Mouse (Mus musculus): ENCODE results near the gene Rap1a. TPM values are rescaled to one million over a fixed set of nuclear protein-coding genes. Genes with fewer than 3 reads are reported as not detected.
A peak's percentile ranks its signal among the peaks of the same experiment; 100 is the strongest.

Rap1a gene
- total RNA-seq, 2 experiments from 2014 or later, result 76.5 to 84.1 TPM

DNA sequence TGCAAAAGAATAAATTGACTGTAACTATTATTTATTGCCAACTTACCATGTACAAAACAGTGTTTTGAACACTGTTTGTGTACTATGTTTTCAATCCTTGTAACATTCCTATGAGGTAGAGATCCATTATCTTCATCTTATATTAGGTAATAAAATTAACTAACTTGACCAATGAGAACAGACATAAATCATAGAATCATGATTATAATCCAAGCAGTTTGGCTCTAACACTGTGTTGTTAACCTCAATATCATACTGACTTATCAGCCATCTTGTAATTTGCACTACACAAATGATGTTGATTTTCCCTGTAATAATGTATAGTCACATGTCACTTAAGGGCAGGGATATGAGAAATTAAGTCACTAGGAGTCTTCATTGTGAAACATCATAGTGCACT, 26.6 kb downstream of the Rap1a start:
- intact Hi-C loops (cut with DNase I), result no loop called here
- DNase-seq (ENCODE audit: low spot score in 2 of 2), result no peak

DNA sequence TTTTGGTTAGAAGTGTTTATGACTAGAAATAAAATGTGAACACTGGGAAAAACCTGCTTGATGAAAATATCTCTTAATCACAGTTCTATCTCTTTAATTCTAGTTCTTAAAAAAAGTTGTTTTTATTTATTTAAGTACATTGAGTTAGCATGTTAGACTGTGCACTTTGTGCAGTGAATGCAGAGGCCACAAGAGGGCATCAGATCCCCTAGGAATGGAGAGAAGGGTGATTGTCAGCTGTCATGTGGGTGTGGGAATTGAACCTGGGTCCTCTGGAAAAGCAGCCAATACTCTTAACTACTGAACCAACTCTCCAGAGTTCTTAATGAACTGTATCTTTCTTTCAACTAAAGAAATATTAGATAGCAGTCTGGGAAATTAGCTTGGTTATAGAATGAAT, 29.6 kb downstream of the Rap1a start:
- intact Hi-C loops (cut with DNase I), result no loop called here
- DNase-seq (ENCODE audit: low spot score in 2 of 2), result no peak

DNA sequence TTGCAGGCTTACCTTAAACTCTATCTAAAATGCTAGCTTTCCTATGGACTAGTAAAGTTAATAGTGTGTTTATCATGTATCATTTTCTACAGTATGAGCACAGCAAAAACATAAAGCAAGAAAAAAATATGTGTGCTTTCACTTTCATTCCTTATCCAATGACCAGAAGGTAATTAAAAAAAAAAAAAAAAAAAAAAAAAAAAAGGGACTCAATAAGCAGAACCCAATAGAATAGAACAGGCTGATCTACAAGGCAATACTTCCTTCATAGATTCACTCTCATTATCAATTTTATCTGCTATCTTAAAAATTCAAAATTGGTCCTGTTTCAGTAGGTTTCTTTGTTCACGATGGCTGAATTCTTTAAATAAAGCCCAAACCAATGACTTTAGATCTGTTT, 30.3 kb downstream of the Rap1a start:
- DNase-seq (ENCODE audit: low spot score in 2 of 2), result no peak
- intact Hi-C loops (cut with DNase I), result no loop called here

DNA sequence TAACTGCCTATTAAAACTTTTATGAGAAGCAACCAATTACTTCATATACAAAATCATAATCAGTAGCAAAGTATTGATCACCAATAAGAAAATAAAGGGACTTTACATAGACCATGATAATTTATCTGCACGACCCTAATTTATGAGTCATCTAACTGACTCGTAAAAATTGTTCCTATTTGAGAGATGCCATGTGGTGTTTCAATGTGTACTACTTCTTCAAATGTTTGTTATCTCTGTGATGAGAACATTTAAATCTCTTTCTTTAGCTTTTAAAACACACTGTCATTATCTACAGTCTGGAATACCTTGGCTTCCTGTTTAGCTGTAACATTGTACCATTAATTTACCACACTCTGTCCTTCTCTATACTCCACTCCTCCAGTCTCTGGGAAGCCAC, 31.8 kb downstream of the Rap1a start:
- intact Hi-C loops (cut with DNase I), result no loop called here
- DNase-seq (ENCODE audit: low spot score in 2 of 2), result no peak

DNA sequence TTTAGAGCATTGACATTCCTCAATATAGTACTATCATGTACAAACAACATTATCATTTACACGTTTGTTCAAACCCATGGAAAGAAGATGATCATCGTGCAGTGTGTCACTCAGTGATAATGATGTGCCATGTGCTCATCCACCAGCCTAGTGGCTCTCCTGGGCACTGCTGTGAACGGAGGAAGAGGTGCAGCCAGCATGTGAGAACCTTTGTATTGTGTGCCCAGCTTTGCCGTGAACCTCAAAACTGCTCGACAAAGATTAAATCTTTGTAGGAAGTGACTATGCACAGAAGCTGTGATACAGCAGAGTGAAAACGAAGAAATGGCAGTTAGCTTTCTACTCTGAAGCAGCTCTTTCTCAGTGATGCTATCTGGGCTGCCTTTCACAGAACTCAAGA, 32.6 kb downstream of the Rap1a start:
- intact Hi-C loops (cut with DNase I), result no loop called here
- no peak for DNase-seq (ENCODE audit: low spot score in 2 of 2)

DNA sequence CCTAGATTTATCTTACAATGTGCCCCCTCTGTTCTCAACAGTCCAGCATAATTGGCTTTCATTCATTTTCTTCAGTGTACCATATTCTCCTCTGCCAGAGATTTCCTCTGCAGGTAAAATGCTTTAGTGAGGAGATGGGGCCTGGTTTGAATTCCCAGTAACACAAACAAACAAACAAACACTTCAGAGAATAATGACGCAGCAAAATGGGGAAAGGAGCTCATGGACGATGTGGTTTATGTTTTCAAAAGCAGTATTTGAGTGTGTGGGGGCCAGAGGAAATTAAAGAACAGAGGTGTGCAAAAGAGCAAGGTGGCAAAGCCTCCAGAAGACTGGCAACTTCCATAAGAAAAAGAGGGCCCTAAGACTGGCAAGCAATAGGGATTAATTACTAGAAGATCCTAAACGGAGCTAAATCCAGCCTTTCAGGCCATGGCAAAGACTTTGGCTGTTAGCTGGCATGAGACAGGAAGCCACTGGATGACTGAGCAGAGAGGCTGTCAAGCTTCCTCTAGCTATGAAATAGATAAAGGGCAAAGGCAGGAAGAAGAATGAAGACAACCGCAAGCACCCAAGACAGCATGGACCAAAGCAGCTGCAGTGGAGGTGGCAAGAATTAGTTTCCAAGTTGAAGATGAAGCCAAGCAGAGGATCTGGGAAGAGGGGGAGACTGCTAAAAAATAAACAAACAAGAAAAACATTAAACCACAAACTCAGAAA, 37.8 kb downstream of the Rap1a start:
- no peak for DNase-seq (ENCODE audit: low spot score in 2 of 2)
- intact Hi-C loops (cut with DNase I), result no loop called here

DNA sequence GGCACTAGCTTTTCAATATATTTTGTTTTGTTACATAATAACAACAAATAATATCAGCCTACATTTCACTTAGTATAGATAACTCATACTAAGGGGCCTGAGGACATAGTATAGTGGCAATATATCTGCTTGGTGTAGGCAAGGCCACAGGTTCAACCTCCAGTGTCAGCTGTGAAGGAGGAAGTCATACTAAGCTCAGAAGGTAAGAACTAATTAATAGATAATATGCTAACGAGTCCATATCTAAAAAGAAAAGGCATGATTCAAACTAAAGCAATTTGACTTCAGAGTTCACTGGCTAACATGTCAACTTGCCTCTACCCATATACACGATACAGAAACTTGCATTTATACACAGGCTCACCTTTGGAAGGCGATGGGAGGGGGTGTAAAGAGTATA, 41.1 kb downstream of the Rap1a start:
- DNase-seq (ENCODE audit: low spot score in 2 of 2), result no peak
- intact Hi-C loops (cut with DNase I), result no loop called here

DNA sequence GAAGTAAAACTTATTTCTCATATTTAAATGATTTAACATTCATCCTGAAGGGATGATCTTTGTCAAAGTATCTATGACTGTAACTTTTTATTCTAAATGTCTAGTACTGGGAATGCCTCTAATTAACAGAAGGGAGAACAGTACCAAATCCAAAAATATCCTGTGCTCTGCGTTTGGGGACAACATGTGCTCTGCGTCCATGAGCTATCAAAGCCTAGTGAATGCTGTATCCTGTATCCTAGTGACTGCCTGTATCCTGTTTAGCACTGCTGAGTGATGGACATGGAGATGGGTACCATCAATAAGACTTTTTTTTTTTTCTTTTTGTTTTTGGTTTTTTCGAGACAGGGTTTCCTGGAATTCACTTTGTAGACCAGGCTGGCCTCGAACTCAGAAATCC, 42.5 kb downstream of the Rap1a start:
- DNase-seq (ENCODE audit: low spot score in 2 of 2), result peak in 1 of 2 experiments; percentile 10
- intact Hi-C loops (cut with DNase I), result no loop called here

DNA sequence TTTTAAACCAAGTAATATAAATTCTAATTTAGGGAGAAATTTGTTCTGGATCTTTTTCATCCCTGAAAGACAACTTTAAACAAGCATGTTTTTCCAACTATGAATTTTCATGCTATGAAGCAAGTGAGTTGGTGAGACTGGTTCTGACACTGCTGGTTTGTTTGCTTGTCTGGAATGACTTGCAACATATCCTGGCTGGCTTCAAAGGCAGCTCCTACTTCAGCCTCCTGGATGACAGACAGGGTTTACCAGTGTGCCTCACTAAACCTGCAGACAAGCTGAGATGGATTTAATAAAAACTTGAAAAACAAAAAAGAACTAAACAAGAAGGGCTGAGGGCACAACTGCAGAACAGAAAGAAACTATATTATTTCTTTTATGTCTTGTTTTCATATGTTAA, 43.0 kb downstream of the Rap1a start:
- intact Hi-C loops (cut with DNase I), result no loop called here
- DNase-seq (ENCODE audit: low spot score in 2 of 2), result no peak

DNA sequence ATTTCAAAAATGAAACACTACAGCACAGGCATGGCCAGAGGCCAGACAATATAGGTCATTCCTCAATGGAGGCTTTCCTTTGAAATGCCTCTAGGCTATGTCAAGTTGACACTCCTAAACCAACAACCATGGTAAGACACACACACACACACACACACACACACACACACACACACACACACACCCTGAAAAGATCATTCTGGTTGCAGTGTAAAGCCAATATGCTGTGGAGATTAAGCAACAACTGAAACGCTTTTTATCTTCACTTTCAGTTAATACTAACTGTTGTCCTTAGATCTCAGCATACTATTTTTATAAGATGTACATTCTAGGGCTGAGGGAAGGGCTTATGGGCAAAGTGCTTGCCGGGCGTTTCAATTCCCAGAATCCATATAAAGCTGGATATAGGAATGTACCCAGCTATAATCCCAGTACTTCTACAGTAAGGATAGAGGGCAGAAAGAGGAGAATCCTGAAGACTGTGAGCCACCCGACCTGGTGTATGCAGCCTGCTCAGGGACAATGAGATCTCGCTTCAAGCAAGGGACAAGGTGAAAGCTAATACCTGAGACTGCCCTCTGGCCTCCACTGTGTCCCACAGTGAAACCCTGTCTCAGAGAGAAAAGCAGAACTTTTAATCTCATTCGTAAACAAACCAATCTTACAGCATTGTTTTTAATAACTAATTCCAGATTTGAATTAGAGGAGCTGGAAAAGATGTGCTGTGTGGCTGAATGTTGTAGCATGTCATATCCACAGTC, 43.6 kb downstream of the Rap1a start:
- DNase-seq (ENCODE audit: low spot score in 2 of 2), result no peak
- intact Hi-C loops (cut with DNase I), result no loop called here

DNA sequence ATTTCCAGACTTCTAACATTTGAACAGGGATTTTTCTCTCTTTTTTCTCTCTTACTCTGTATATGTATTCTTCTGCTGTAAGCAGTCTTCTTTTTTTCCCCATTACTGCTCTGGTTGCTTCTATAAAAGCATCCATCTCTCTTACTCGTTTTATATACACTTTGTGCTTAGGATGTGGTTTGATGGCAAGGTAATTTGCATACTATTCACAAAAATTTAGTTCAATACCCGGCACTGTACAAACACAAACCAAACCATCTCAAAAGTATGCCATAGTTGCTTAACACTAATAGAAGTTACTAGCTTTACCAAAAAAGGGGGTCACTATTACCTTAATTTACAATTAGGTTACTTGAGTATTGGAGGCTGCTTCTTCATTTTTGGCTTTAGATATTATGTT, 44.6 kb downstream of the Rap1a start:
- no peak for DNase-seq (ENCODE audit: low spot score in 2 of 2)
- intact Hi-C loops (cut with DNase I), result no loop called here

DNA sequence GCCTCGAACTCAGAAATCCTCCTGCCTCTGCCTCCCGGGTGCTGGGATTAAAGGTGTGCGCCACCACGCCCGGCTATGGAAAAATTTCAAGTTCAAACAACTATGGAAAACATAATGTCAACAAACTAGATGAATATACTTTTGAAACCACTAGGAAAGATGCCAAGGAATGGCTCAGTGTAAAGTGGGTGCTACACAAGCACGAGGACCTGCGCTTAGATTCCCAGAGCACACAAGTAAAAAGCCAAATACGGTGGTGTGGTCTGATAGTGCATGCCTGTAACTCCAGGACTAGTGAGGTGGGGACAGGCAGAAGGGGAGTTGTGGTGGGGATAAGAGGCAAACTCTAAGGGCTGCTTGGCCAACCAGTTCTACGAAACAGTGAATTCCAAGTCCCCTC, 46.0 kb downstream of the Rap1a start:
- intact Hi-C loops (cut with DNase I), result no loop called here
- no peak for DNase-seq (ENCODE audit: low spot score in 2 of 2)

DNA sequence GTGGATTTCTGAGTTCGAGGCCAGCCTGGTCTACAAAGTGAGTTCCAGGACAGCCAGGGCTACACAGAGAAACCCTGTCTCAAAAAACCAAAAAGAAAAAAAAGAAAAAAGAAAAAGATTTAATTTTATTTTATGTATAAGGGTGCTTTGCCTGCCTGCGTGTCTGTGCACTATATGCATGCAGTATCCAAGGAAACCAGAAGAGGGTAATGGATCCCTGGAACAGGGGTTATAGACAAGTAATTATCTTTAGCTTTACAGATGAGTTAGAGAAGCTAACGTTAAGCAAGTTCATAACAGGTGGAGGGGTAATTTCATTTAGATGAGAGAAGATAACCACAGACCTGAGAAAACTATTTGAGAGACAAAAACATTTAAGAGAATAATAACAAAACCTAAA, 47.0 kb downstream of the Rap1a start:
- no peak for DNase-seq (ENCODE audit: low spot score in 2 of 2)
- intact Hi-C loops (cut with DNase I), result no loop called here

DNA sequence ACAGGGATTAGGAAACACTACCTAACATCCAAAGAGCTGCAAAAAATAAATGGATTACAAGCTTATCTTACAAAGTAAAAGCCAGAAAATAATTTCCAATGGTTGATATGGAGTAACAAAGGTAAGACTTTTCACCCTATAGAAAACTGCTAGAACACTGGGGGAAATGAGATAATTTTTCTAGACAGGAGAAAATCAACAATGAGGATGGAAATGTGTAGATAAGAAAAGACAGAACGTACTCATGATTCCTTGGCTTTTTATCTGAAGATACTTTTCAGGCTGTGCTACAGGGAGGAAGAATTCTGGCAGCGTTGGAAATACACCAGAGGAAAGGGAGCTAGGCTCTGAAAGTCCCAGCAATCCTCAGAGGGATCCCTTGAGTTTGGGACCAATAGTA, 50.3 kb downstream of the Rap1a start:
- intact Hi-C loops (cut with DNase I), result no loop called here
- no peak for DNase-seq (ENCODE audit: low spot score in 2 of 2)

DNA sequence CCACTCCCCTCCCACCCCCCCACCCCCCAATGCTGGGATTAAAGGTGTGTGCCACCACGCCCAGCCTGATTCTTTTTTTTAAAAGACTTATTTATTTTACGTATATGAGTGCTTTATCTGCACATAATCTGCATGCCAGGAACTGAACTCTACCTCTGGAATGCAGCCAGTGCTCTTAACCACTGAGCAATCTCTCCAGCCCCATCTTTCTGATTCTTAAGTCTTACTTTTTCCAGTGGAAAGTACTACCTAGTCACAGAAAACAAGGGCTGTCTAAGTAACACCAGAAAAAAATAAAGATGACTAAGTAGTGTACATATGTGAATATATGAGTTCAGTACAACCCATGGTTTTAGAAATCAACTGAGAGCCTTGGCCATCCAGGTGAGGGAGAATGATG, 54.6 kb downstream of the Rap1a start:
- intact Hi-C loops (cut with DNase I), result no loop called here
- DNase-seq (ENCODE audit: low spot score in 2 of 2), result no peak

DNA sequence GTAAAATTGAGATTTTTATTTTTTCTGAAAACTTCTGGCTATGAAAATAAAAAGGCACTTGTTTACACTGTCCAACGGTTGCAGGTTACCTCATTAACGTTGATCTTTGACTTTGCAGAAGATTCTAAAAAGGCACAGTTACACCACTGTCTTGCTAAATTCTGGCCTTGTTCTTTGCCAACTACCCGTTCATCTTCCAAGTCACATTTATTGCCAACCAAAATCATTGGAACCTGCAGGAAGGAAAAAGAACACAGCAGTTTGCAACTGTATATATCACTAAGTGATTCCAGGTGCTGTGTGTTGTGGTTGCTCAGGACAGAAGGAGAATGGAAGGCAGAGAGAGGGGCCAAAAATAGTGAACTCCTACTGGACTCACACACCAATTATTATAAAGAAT, 63.5 kb downstream of the Rap1a start:
- intact Hi-C loops (cut with DNase I), result no loop called here
- no peak for DNase-seq (ENCODE audit: low spot score in 2 of 2)

DNA sequence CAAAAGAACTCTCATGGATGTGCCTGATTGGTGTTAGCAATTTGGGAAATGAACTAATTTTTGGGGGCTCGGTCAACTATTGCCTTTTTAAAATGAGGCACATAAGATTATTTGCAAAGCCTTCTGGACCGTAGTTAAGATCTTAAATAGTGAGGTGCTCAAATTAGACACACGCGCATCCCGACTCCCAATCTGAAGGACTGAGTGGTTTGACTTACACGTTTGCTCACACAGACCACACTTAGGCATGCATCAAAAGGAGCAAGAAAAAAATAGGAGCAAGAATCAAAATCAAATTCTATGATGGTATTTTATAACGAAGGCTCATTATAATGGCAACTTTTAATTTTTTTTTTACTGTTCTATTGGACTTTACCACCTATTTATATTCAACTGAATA, 64.1 kb downstream of the Rap1a start:
- no peak for DNase-seq (ENCODE audit: low spot score in 2 of 2)
- intact Hi-C loops (cut with DNase I), result no loop called here

DNA sequence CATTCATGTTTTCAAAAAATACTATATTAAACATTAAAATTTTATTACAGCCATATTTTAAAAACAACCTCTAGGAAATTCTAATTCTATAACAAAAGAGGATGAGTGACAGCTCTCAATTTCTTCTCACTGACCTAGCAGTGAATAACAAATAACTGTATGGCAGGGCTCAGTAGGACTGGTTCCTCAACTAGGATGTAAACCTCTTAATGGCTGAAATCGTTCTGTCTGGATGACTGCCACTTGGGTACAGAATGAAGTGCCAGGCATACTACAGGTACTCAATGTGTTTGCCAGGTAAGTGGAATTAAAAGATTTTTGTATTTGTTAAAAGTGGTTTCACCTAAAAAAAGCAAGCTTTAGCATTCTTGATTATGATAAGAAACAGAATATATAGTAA, 65.0 kb downstream of the Rap1a start:
- intact Hi-C loops (cut with DNase I), result no loop called here
- DNase-seq (ENCODE audit: low spot score in 2 of 2), result no peak

DNA sequence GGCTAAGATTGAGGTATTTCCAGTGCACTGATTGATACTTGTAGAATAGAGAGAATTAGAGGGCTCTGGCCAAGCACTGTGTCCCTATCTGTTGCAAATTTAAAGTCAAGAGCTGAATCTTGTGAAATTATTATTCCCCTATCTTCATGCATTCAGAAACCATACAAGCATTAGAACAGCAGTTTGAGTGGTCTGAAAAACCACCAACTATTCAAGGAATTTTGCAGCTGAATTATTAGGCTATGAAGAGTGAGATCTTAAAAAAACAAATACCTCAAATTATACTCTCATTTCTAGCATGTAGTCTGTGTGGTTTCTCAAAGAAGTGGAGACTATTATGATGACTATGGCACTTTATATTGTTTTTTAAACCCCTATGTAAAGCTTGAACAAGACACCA, 65.9 kb downstream of the Rap1a start:
- no peak for DNase-seq (ENCODE audit: low spot score in 2 of 2)
- intact Hi-C loops (cut with DNase I), result no loop called here

DNA sequence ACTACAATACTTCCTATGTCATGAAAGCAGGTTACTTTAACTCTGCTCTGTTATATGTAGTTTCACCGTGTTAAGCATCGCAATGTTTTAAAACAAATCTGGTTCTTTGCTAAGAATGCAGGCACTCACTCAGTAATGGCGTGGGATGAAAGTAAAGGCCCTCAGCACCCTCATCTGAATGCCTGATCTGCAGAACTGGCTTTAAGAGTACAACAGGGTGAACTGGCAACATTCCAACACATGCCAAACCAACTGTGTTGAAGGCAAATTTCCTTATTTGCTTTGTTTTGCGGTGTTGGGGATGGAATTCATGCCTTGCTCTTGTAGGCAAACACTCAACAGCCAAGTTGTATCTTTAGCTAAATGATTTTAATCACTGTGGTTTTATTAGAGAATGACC, 67.6 kb downstream of the Rap1a start:
- DNase-seq (ENCODE audit: low spot score in 2 of 2), result no peak
- intact Hi-C loops (cut with DNase I), result loop anchor here (5.0 kb wide), 1 partner anchor 164 kb away; no protein-coding TSS in a partner anchor

DNA sequence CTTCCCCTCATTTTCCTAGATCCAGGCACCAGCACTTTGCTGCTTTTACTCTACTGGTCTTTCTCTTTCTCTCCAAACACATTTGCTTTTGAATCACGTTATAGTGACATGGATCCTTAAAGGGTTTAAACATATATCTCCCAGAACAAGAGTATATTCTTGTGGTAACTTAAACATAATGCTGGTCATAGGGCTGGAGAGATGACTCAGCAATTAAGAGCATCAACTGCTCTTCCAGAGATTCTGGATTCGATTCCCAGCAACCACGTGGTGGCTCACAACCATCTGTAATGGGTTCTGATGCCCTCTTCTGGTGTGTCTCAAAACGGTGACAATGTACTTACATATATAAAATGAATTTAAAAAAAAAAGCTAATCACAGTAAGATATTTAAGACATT, 68.8 kb downstream of the Rap1a start:
- no peak for DNase-seq (ENCODE audit: low spot score in 2 of 2)
- intact Hi-C loops (cut with DNase I), result loop anchor here (5.0 kb wide), 1 partner anchor 165 kb away; no protein-coding TSS in a partner anchor

Measured in left cerebral cortex, postnatal 14 days (tissue).